Mouse (Mus musculus) stomach, embryonic 14.5 days (tissue): ENCODE data around the gene Coq7. TPM values are rescaled to one million over a fixed set of nuclear protein-coding genes. Genes with fewer than 3 reads are reported as not detected.

Experiments used
- ATAC-seq: fragments of 200-750 bp; cut with Nextera tagmentation; 2 replicates; pipeline ENCODE4 v1.8.0; 2017; ENCODE audit warnings: low read depth, moderate TSS enrichment; ENCODE audit not compliant: insufficient number of reproducible peaks, insufficient read depth, low FRiP score
- H3K27ac ChIP-seq: fragments of 300-500 bp; sonication (generic); 2 replicates; pipeline ENCODE4 v1.5.1; 2014; ENCODE audit warnings: mild to moderate bottlenecking, low read length, moderate library complexity, mixed read lengths
- H3K27me3 ChIP-seq: fragments of 300-500 bp; sonication (generic); 2 replicates; pipeline ENCODE4 v1.6.1; 2014; ENCODE audit warnings: low read length, control low read depth, mixed read lengths; ENCODE audit not compliant: control insufficient read depth, insufficient read depth
- H3K36me3 ChIP-seq: fragments of 300-500 bp; sonication (generic); 2 replicates; pipeline ENCODE4 v1.6.1; 2014; ENCODE audit warnings: mild to moderate bottlenecking, control low read depth, low read length, moderate library complexity, mixed read lengths; ENCODE audit not compliant: control insufficient read depth, insufficient read depth
- H3K4me1 ChIP-seq: fragments of 300-500 bp; sonication (generic); 2 replicates; pipeline ENCODE4 v1.6.1; 2014; ENCODE audit warnings: low read length, control low read depth, mixed read lengths; ENCODE audit not compliant: control insufficient read depth, insufficient read depth
- H3K4me2 ChIP-seq: fragments of 300-500 bp; sonication (generic); replicated peaks from 2 replicates; pipeline ENCODE4 v1.6.1; 2014; ENCODE audit warnings: low read depth, low read length, control low read depth
- H3K4me3 ChIP-seq: fragments of 300-500 bp; sonication (generic); 2 replicates; pipeline ENCODE4 v1.5.1; 2014; ENCODE audit warnings: low read depth, low read length, control low read depth
- H3K9ac ChIP-seq: fragments of 300-500 bp; sonication (generic); replicated peaks from 2 replicates; pipeline ENCODE4 v1.6.1; 2014; ENCODE audit warnings: low read depth, mild to moderate bottlenecking, control low read depth, low read length, moderate library complexity, mixed read lengths
- H3K9me3 ChIP-seq: fragments of 300-500 bp; sonication (generic); 2 replicates; pipeline ENCODE4 v1.6.1; 2016; ENCODE audit warnings: low read depth, low read length, control low read depth; ENCODE audit not compliant: control insufficient read depth
- WGBS: fragments of 180-500 bp; shearing (Covaris S2); extraction: QIAGEN DNeasy Blood & Tissue Kit; methylation state at CpG from one replicate; pipeline ENCODE4 v1.1.7; 2014; 5-methylcytosine and 5-hydroxymethylcytosine counted together
- polyA plus RNA-seq: library from polyadenylated mRNA; unstranded; fragments of >200 nt; fragmentation: Nextera tagmentation; extraction: Ambion mirVana; gene quantifications from 2 replicates; pipeline ENCODE4 v1.2.1, GENCODE M21; 2014

The Coq7 gene
- polyA plus RNA-seq, 1 experiment from 2014 or later = 126 TPM

- Histone ChIP-seq H3K9ac (no peak overlapping the region), H3K27ac (peak overlapping the region; percentile 10; the same call in 1 of the 2 replicates), H3K27me3 (no peaks in the 10 kb centered on the region), H3K4me2 (no peak overlapping the region), H3K4me1 (peaks cover 17% of the 10 kb centered on the region; the same call in 1 of the 2 replicates), H3K9me3 (no peaks in the 10 kb centered on the region), H3K4me3 (no peak overlapping the region), H3K36me3 (no peaks in the 10 kb centered on the region)
- WGBS = 31% methylated on average over 16 of the region's 16 CpGs
- ATAC-seq = no peak
Measured at GRCm38 (mm10) chr7:118461400-118462136, 71.6 kb downstream of the Coq7 start.

Other genes starting within 250 kb of the Coq7 start
- gene Syt17, start 85.1 kb downstream of the Coq7 start, polyA plus RNA-seq = 7.8 and 8.5 TPM in 2 replicates
- 3.1 and 3.7 TPM in 2 replicates for gene Itpripl2, start 41.4 kb downstream of the Coq7 start, polyA plus RNA-seq
- 13.3 and 14.8 TPM in 2 replicates for gene Tmc7, start 51.4 kb upstream of the Coq7 start, polyA plus RNA-seq
- gene Tmc5, start 63.9 kb upstream of the Coq7 start, polyA plus RNA-seq = 0.51 and 0.77 TPM in 2 replicates
- gene Gde1, start 172.4 kb upstream of the Coq7 start, polyA plus RNA-seq = 104 and 117 TPM in 2 replicates
- 11.0 and 12.2 TPM in 2 replicates for gene Ccp110, start 179.2 kb upstream of the Coq7 start, polyA plus RNA-seq
- 68.1 and 68.3 TPM in 2 replicates for gene Vps35l, start 206.9 kb upstream of the Coq7 start, polyA plus RNA-seq